Mouse (Mus musculus): ENCODE measurements around the gene Ago4. TPM values are rescaled to one million over a fixed set of nuclear protein-coding genes. Genes with fewer than 3 reads are reported as not detected.

Ago4 gene
- polyA plus RNA-seq, 1 experiment from 2014 or later, result 4.1 TPM

- WGBS, result 59% methylated on average over 5 of the region's 5 CpGs
- ATAC-seq (ENCODE audit: low FRiP score) (no peak), DNase-seq (ENCODE audit: low spot score) (no peak)
- Histone ChIP-seq H3K4me1 (replicated peaks; ENCODE audit: control insufficient read depth, insufficient read depth, low read length) (no peaks in the 10 kb centered on the region), H3K4me3 (ENCODE audit: low read depth, low read length) (no peak overlapping the region), H3K27ac (ENCODE audit: low read depth, low read length) (no peak overlapping the region), H3K9ac (ENCODE audit: low read depth, low read length) (no peak overlapping the region), H3K27me3 (ENCODE audit: control insufficient read depth, insufficient read depth, low read length) (no peaks in the 10 kb centered on the region), H3K4me2 (replicated peaks; ENCODE audit: low read depth, low read length) (no peak overlapping the region), H3K36me3 (ENCODE audit: control insufficient read depth, insufficient read depth, low read length) (no peaks in the 10 kb centered on the region), H3K9me3 (ENCODE audit: control insufficient read depth, low read length) (no peaks in the 10 kb centered on the region)
These were observed 41.3 kb downstream of the Ago4 start for GRCm38 (mm10) chr4:126491977-126492376.

GRCm38 (mm10) chr4:126490726-126491125 is 42.5 kb downstream of the Ago4 start:
- WGBS, result 84% methylated on average over 12 of the region's 12 CpGs
- no peaks in the 10 kb centered on the region for H3K4me1 ChIP-seq (replicated peaks; ENCODE audit: control insufficient read depth, insufficient read depth, low read length)
- no peak overlapping the region for H3K4me3 ChIP-seq (ENCODE audit: low read depth, low read length)
- no peak overlapping the region for H3K27ac ChIP-seq (ENCODE audit: low read depth, low read length)
- DNase-seq (ENCODE audit: low spot score), result no peak
- ATAC-seq (ENCODE audit: low FRiP score), result no peak
- no peak overlapping the region for H3K4me2 ChIP-seq (replicated peaks; ENCODE audit: low read depth, low read length)
- no peaks in the 10 kb centered on the region for H3K27me3 ChIP-seq (ENCODE audit: control insufficient read depth, insufficient read depth, low read length)
- no peaks in the 10 kb centered on the region for H3K36me3 ChIP-seq (ENCODE audit: control insufficient read depth, insufficient read depth, low read length)
- H3K9ac ChIP-seq (ENCODE audit: low read depth, low read length), result no peak overlapping the region
- no peaks in the 10 kb centered on the region for H3K9me3 ChIP-seq (ENCODE audit: control insufficient read depth, low read length)

DNA sequence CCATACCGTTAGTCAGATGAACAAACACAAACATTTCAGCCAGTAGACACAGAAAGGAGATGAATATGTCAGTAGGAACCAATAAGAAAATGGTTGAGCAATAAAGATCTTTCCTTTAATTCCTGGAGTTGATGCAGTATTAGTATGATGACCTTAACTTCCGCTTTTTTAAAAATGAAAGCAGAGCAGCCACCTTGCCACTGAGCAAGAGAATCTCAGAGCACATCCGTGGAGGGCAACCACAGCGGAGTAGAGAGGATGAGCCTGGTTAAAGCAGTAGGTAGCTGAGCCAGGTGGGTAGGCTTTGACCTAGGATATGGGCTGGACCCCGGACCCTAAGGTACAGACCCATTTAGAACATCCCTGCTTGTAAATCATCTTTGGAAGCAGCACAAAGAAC is 43.5 kb downstream of the Ago4 start:
- Histone ChIP-seq H3K4me2 (replicated peaks; ENCODE audit: low read depth, low read length) (no peak overlapping the region), H3K36me3 (ENCODE audit: control insufficient read depth, insufficient read depth, low read length) (no peaks in the 10 kb centered on the region), H3K4me3 (ENCODE audit: low read depth, low read length) (no peak overlapping the region), H3K27ac (ENCODE audit: low read depth, low read length) (no peak overlapping the region), H3K27me3 (ENCODE audit: control insufficient read depth, insufficient read depth, low read length) (no peaks in the 10 kb centered on the region), H3K4me1 (replicated peaks; ENCODE audit: control insufficient read depth, insufficient read depth, low read length) (no peaks in the 10 kb centered on the region), H3K9me3 (ENCODE audit: control insufficient read depth, low read length) (no peaks in the 10 kb centered on the region), H3K9ac (ENCODE audit: low read depth, low read length) (no peak overlapping the region)
- 90% methylated on average over 5 of the region's 5 CpGs for WGBS
- no peak for DNase-seq (ENCODE audit: low spot score)
- ATAC-seq (ENCODE audit: low FRiP score), result no peak

GRCm38 (mm10) chr4:126486217-126486616 is 47.1 kb downstream of the Ago4 start:
- no peaks in the 10 kb centered on the region for H3K4me1 ChIP-seq (replicated peaks; ENCODE audit: control insufficient read depth, insufficient read depth, low read length)
- no peaks in the 10 kb centered on the region for H3K36me3 ChIP-seq (ENCODE audit: control insufficient read depth, insufficient read depth, low read length)
- H3K9me3 ChIP-seq (ENCODE audit: control insufficient read depth, low read length), result no peaks in the 10 kb centered on the region
- no peaks in the 10 kb centered on the region for H3K27me3 ChIP-seq (ENCODE audit: control insufficient read depth, insufficient read depth, low read length)
- no peak overlapping the region for H3K9ac ChIP-seq (ENCODE audit: low read depth, low read length)
- ATAC-seq (ENCODE audit: low FRiP score) (no peak), DNase-seq (ENCODE audit: low spot score) (no peak)
- no peak overlapping the region for H3K4me2 ChIP-seq (replicated peaks; ENCODE audit: low read depth, low read length)
- no peak overlapping the region for H3K4me3 ChIP-seq (ENCODE audit: low read depth, low read length)
- WGBS, result 79% methylated on average over 1 of the region's 1 CpGs
- no peak overlapping the region for H3K27ac ChIP-seq (ENCODE audit: low read depth, low read length)

GRCm38 (mm10) chr4:126485065-126485464 is 48.2 kb downstream of the Ago4 start:
- Histone ChIP-seq H3K9ac (ENCODE audit: low read depth, low read length) (no peak overlapping the region), H3K9me3 (ENCODE audit: control insufficient read depth, low read length) (no peaks in the 10 kb centered on the region), H3K4me2 (replicated peaks; ENCODE audit: low read depth, low read length) (no peak overlapping the region), H3K27me3 (ENCODE audit: control insufficient read depth, insufficient read depth, low read length) (no peaks in the 10 kb centered on the region), H3K27ac (ENCODE audit: low read depth, low read length) (no peak overlapping the region), H3K4me3 (ENCODE audit: low read depth, low read length) (no peak overlapping the region), H3K4me1 (replicated peaks; ENCODE audit: control insufficient read depth, insufficient read depth, low read length) (no peaks in the 10 kb centered on the region), H3K36me3 (ENCODE audit: control insufficient read depth, insufficient read depth, low read length) (no peaks in the 10 kb centered on the region)
- DNase-seq (ENCODE audit: low spot score) (no peak), ATAC-seq (ENCODE audit: low FRiP score) (no peak)
- WGBS, result 93% methylated on average over 2 of the region's 2 CpGs

DNA sequence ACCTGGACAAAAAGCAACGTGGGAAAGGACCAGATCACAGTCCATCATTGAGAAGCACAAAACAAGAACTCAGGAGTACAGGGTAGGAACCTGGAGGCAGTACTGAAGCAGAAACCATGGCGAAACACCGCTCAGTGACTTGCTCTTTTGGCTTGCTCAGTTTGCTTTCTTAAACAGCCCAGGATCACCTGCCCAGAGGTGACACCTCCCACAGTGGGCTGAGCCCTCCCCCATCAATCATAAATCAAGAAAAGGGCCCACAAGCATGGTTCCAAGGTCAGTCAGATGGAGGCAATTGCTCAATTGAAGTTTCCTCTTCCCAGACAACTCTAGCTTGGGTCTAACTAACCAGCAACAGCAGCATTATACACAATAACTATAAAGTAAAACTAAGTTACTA is 49.4 kb downstream of the Ago4 start:
- Histone ChIP-seq H3K4me1 (replicated peaks; ENCODE audit: control insufficient read depth, insufficient read depth, low read length) (no peaks in the 10 kb centered on the region), H3K27me3 (ENCODE audit: control insufficient read depth, insufficient read depth, low read length) (no peaks in the 10 kb centered on the region), H3K36me3 (ENCODE audit: control insufficient read depth, insufficient read depth, low read length) (no peaks in the 10 kb centered on the region), H3K27ac (ENCODE audit: low read depth, low read length) (no peak overlapping the region), H3K9me3 (ENCODE audit: control insufficient read depth, low read length) (no peaks in the 10 kb centered on the region), H3K4me3 (ENCODE audit: low read depth, low read length) (no peak overlapping the region), H3K9ac (ENCODE audit: low read depth, low read length) (no peak overlapping the region), H3K4me2 (replicated peaks; ENCODE audit: low read depth, low read length) (no peak overlapping the region)
- WGBS, result 91% methylated on average over 3 of the region's 3 CpGs
- no peak for DNase-seq (ENCODE audit: low spot score)
- ATAC-seq (ENCODE audit: low FRiP score), result no peak

DNA sequence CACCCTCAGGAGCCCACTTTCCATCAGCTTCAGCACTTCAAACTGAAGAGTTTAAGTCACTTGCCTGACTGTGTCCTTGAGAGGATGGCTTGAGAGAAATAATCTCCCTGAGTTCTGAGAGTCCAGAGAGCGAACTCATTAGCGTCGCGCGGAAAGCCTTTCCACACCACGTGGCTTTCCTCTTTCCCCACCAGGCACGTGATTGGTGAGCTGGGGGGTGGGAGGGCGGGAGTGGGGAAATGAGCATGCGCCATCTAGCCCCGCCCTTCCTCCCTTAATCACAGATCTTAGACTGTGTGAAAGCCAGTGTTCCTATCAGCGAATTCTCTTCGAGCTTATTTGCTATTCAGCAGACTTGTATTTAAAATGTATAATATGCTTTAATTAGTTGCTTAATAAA is 50.3 kb downstream of the Ago4 start:
- no peaks in the 10 kb centered on the region for H3K36me3 ChIP-seq (ENCODE audit: control insufficient read depth, insufficient read depth, low read length)
- H3K27me3 ChIP-seq (ENCODE audit: control insufficient read depth, insufficient read depth, low read length), result no peaks in the 10 kb centered on the region
- no peak for DNase-seq (ENCODE audit: low spot score)
- WGBS, result 80% methylated on average over 12 of the region's 12 CpGs
- no peaks in the 10 kb centered on the region for H3K4me1 ChIP-seq (replicated peaks; ENCODE audit: control insufficient read depth, insufficient read depth, low read length)
- H3K4me2 ChIP-seq (replicated peaks; ENCODE audit: low read depth, low read length), result no peak overlapping the region
- no peak overlapping the region for H3K4me3 ChIP-seq (ENCODE audit: low read depth, low read length)
- no peaks in the 10 kb centered on the region for H3K9me3 ChIP-seq (ENCODE audit: control insufficient read depth, low read length)
- no peak overlapping the region for H3K9ac ChIP-seq (ENCODE audit: low read depth, low read length)
- no peak overlapping the region for H3K27ac ChIP-seq (ENCODE audit: low read depth, low read length)
- ATAC-seq (ENCODE audit: low FRiP score), result no peak

GRCm38 (mm10) chr4:126481461-126481860 is 51.8 kb downstream of the Ago4 start:
- Histone ChIP-seq H3K9ac (ENCODE audit: low read depth, low read length) (no peak overlapping the region), H3K4me1 (replicated peaks; ENCODE audit: control insufficient read depth, insufficient read depth, low read length) (no peaks in the 10 kb centered on the region), H3K4me3 (ENCODE audit: low read depth, low read length) (no peak overlapping the region), H3K36me3 (ENCODE audit: control insufficient read depth, insufficient read depth, low read length) (no peaks in the 10 kb centered on the region), H3K4me2 (replicated peaks; ENCODE audit: low read depth, low read length) (no peak overlapping the region), H3K27me3 (ENCODE audit: control insufficient read depth, insufficient read depth, low read length) (no peaks in the 10 kb centered on the region), H3K27ac (ENCODE audit: low read depth, low read length) (no peak overlapping the region), H3K9me3 (ENCODE audit: control insufficient read depth, low read length) (no peaks in the 10 kb centered on the region)
- WGBS, result 95% methylated on average over 5 of the region's 5 CpGs
- ATAC-seq (ENCODE audit: low FRiP score), result no peak
- DNase-seq (ENCODE audit: low spot score), result no peak

GRCm38 (mm10) chr4:126480288-126480687 is 53.0 kb downstream of the Ago4 start:
- no peak overlapping the region for H3K4me2 ChIP-seq (replicated peaks; ENCODE audit: low read depth, low read length)
- no peak overlapping the region for H3K9ac ChIP-seq (ENCODE audit: low read depth, low read length)
- H3K27me3 ChIP-seq (ENCODE audit: control insufficient read depth, insufficient read depth, low read length), result no peaks in the 10 kb centered on the region
- H3K4me3 ChIP-seq (ENCODE audit: low read depth, low read length), result no peak overlapping the region
- H3K36me3 ChIP-seq (ENCODE audit: control insufficient read depth, insufficient read depth, low read length), result no peaks in the 10 kb centered on the region
- H3K4me1 ChIP-seq (replicated peaks; ENCODE audit: control insufficient read depth, insufficient read depth, low read length), result no peaks in the 10 kb centered on the region
- H3K27ac ChIP-seq (ENCODE audit: low read depth, low read length), result no peak overlapping the region
- 81% methylated on average over 3 of the region's 3 CpGs for WGBS
- no peak for ATAC-seq (ENCODE audit: low FRiP score)
- H3K9me3 ChIP-seq (ENCODE audit: control insufficient read depth, low read length), result no peaks in the 10 kb centered on the region
- DNase-seq (ENCODE audit: low spot score), result no peak

Data from hindbrain, embryonic 11.5 days (tissue).